Mouse (Mus musculus) embryo, embryonic 9.5 days (tissue): Measurements from ENCODE around the gene Hnf4a.
"Not testable (repeated sequence)": the region's sequence is repeated elsewhere in the genome, so short reads cannot be mapped to it uniquely, and the experiment has no call there.

Source experiments
- DNase-seq: peaks from one replicate; pipeline ENCODE4 v3.0.0-alpha.2; 2017; ENCODE audit errors: extremely low spot score

The Hnf4a gene

DNA sequence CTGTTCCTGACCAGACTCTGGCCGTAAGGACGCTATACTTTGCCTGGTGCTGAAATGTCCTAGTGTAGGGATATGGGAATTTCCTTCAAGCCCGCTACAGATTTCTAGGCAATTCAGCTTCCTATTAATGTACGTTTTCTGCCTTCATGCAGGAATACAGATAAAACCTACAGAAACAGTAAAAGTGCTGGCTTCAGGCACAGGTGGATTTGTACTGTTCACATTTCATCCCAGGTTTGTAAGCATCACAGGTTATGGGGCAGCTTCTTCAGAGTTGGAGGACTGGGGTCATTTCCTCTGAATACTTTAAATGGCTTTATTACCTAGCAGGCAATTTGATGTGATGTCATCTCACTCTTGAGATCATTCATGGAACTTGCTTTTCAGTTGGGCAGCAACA lies 111.3 kb downstream of the Hnf4a start:
- DNase-seq: no peak

DNA sequence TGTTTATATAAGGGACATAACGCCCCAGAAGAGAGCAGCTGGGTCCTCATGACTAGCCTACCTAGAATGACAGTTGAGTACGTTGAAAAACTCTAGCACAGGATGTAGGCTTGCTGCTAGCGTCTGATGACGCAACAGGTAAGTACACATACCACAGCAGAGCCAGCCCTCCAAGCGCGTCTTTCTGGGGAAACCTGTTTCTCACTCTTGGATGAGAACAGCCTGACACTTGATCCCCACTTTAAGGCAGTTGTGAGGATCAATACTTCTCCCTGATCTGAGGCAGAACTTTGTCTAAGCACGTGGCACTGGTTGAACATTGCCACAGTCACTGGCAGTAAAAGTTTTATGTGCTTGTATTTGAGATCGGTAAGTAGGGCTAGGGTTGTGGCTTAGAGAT lies 113.8 kb downstream of the Hnf4a start:
- DNase-seq: no peak

DNA sequence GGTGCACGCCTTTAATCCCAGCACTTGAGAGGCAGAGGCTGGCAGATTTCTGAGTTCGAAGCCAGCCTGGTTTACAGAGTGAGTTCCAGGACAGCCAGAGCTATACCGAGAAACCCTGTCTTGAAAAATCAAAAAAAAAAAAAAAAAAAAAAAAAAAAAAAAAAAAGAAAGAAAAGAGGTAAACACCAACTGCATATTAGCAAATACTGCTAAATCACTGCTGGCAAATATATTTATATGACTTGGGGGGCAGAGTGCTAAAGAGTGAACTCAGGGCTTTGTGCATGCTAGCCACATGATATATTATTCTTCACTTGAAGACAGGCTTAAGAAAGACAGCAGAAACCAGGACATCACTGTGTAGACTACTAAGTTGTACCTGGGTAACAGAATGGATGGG lies 114.8 kb downstream of the Hnf4a start:
- DNase-seq: not testable (repeated sequence)
